Mouse (Mus musculus): ENCODE results near the gene Fras1. TPM values are rescaled to one million over a fixed set of nuclear protein-coding genes. Genes with fewer than 3 reads are reported as not detected.

Fras1 gene
- total and polyA plus RNA-seq, 3 experiments, result 1.00 to 1.6 (median 1.3) TPM

DNA sequence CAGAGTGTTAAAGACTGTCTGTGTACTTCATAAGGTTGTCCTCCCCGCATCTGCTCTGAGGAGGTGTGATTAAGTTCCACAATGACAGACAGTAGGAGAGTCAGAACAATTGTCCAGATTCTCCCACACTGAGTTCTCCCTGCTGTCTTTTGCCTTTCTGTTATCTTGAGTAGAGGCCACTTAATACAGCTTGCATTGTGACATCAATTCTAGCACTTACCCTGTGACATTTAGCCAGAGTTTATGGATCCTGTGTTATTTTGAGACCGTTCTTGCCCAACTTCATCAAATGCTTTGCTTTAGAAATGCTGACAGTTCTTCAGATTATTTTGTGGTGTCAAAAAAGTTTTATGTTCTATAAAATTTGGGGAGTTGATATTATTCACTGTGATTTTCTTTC, 81.5 kb downstream of the Fras1 start:
- Histone ChIP-seq H3K9ac (ENCODE audit: low read depth, low read length) (no peak overlapping the region), H3K4me3 (no peak overlapping the region), H3K27me3 (ENCODE audit: control insufficient read depth, insufficient read depth, low read length) (no peaks in the 10 kb centered on the region), H3K36me3 (ENCODE audit: control insufficient read depth, insufficient read depth, low read length) (peaks cover 5% of the 10 kb centered on the region), H3K4me1 (ENCODE audit: control insufficient read depth, insufficient read depth, low read length) (no peaks in the 10 kb centered on the region), H3K79me2 (replicated peaks; ENCODE audit: control insufficient read depth, insufficient read depth, low read length) (no peaks in the 10 kb centered on the region), H3K27ac (no peak overlapping the region)
- no peak for DNase-seq
- TF ChIP-seq CTCF (IDR thresholded peaks at IDR 0.05) (no peak), POLR2A (IDR thresholded peaks at IDR 0.05; ENCODE audit: insufficient read depth, low read depth, low read length) (no peak), EP300 (IDR thresholded peaks at IDR 0.05; ENCODE audit: insufficient read depth, low read depth, low read length) (no peak)
- WGBS, result 50% methylated on average over 2 of the region's 2 CpGs
- intact Hi-C loops (cut with DNase I), result no loop called here

GRCm38 (mm10) chr5:96457436-96457958, 83.7 kb downstream of the Fras1 start:
- DNase-seq, result no peak
- TF ChIP-seq EP300 (IDR thresholded peaks at IDR 0.05; ENCODE audit: insufficient read depth, low read depth, low read length) (no peak), CTCF (IDR thresholded peaks at IDR 0.05) (no peak), POLR2A (IDR thresholded peaks at IDR 0.05; ENCODE audit: insufficient read depth, low read depth, low read length) (no peak)
- Histone ChIP-seq H3K36me3 (ENCODE audit: control insufficient read depth, insufficient read depth, low read length) (peaks cover 5% of the 10 kb centered on the region), H3K4me1 (ENCODE audit: control insufficient read depth, insufficient read depth, low read length) (no peaks in the 10 kb centered on the region), H3K27ac (no peak overlapping the region), H3K79me2 (replicated peaks; ENCODE audit: control insufficient read depth, insufficient read depth, low read length) (no peaks in the 10 kb centered on the region), H3K4me3 (no peak overlapping the region), H3K9ac (ENCODE audit: low read depth, low read length) (no peak overlapping the region), H3K27me3 (ENCODE audit: control insufficient read depth, insufficient read depth, low read length) (no peaks in the 10 kb centered on the region)
- intact Hi-C loops (cut with DNase I), result no loop called here
- WGBS, result 61% methylated on average over 4 of the region's 4 CpGs

DNA sequence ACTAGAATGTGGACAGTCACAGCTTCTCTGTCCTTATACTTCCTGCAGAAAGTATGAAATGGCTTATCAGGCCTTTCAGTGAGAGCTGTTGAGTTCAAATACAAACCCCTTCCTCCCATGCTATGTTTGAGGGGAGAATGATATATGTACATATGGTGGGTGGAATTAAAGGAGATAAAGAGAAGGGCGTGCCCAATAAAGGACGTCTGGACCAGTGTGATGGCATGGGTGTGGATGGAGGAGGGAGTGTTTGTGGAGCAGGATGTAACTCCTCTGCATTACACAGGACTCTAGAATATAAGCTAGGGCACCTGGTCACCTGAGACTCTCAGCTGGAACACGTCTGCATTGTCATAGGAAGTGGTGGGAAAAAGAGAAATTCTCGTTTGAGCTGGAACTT, 85.8 kb downstream of the Fras1 start:
- 66% methylated on average over 4 of the region's 4 CpGs for WGBS
- Histone ChIP-seq H3K27me3 (ENCODE audit: control insufficient read depth, insufficient read depth, low read length) (no peaks in the 10 kb centered on the region), H3K36me3 (ENCODE audit: control insufficient read depth, insufficient read depth, low read length) (peaks cover 3% of the 10 kb centered on the region; the same call in 1 of the 2 replicates), H3K9ac (ENCODE audit: low read depth, low read length) (no peak overlapping the region), H3K27ac (no peak overlapping the region), H3K79me2 (replicated peaks; ENCODE audit: control insufficient read depth, insufficient read depth, low read length) (no peaks in the 10 kb centered on the region), H3K4me3 (no peak overlapping the region), H3K4me1 (ENCODE audit: control insufficient read depth, insufficient read depth, low read length) (no peaks in the 10 kb centered on the region)
- intact Hi-C loops (cut with DNase I), result no loop called here
- TF ChIP-seq POLR2A (IDR thresholded peaks at IDR 0.05; ENCODE audit: insufficient read depth, low read depth, low read length) (no peak), CTCF (IDR thresholded peaks at IDR 0.05) (no peak), EP300 (IDR thresholded peaks at IDR 0.05; ENCODE audit: insufficient read depth, low read depth, low read length) (no peak)
- no peak for DNase-seq

DNA sequence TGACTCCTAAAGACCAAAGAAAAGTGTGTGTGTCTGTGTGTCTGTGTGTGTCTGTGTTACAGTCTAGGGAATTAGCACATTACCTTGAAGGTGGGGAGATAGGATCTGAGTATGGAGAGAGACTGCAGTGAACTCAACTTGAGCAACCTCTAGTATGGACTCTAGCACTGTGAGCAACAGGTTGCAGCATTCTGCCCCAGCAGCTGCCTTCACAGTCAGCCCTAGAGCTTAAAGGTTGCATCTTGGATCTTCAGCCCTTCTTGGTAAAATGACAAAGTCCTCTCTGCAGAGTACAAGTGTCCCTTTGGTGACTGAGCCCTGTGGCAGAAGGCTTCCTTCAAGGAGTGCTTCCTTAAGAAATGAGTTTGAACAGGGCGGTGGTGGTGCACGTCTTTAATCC, 88.4 kb downstream of the Fras1 start:
- intact Hi-C loops (cut with DNase I), result no loop called here
- H3K4me1 ChIP-seq (ENCODE audit: control insufficient read depth, insufficient read depth, low read length), result no peaks in the 10 kb centered on the region
- H3K9ac ChIP-seq (ENCODE audit: low read depth, low read length), result no peak overlapping the region
- no peaks in the 10 kb centered on the region for H3K27me3 ChIP-seq (ENCODE audit: control insufficient read depth, insufficient read depth, low read length)
- 96% methylated on average over 2 of the region's 2 CpGs for WGBS
- DNase-seq, result no peak
- no peak overlapping the region for H3K27ac ChIP-seq
- H3K79me2 ChIP-seq (replicated peaks; ENCODE audit: control insufficient read depth, insufficient read depth, low read length), result no peaks in the 10 kb centered on the region
- H3K4me3 ChIP-seq, result no peak overlapping the region
- no peaks in the 10 kb centered on the region for H3K36me3 ChIP-seq (ENCODE audit: control insufficient read depth, insufficient read depth, low read length)
- TF ChIP-seq CTCF (IDR thresholded peaks at IDR 0.05) (no peak), EP300 (IDR thresholded peaks at IDR 0.05; ENCODE audit: insufficient read depth, low read depth, low read length) (no peak), POLR2A (IDR thresholded peaks at IDR 0.05; ENCODE audit: insufficient read depth, low read depth, low read length) (no peak)

GRCm38 (mm10) chr5:96466461-96466860, 92.7 kb downstream of the Fras1 start:
- 64% methylated on average over 7 of the region's 7 CpGs for WGBS
- Histone ChIP-seq H3K4me3 (no peak overlapping the region), H3K27me3 (ENCODE audit: control insufficient read depth, insufficient read depth, low read length) (no peaks in the 10 kb centered on the region), H3K9ac (ENCODE audit: low read depth, low read length) (no peak overlapping the region), H3K79me2 (replicated peaks; ENCODE audit: control insufficient read depth, insufficient read depth, low read length) (no peaks in the 10 kb centered on the region), H3K36me3 (ENCODE audit: control insufficient read depth, insufficient read depth, low read length) (no peaks in the 10 kb centered on the region), H3K27ac (no peak overlapping the region), H3K4me1 (ENCODE audit: control insufficient read depth, insufficient read depth, low read length) (no peaks in the 10 kb centered on the region)
- DNase-seq, result no peak
- intact Hi-C loops (cut with DNase I), result no loop called here
- TF ChIP-seq CTCF (IDR thresholded peaks at IDR 0.05) (no peak), EP300 (IDR thresholded peaks at IDR 0.05; ENCODE audit: insufficient read depth, low read depth, low read length) (no peak), POLR2A (IDR thresholded peaks at IDR 0.05; ENCODE audit: insufficient read depth, low read depth, low read length) (no peak)

DNA sequence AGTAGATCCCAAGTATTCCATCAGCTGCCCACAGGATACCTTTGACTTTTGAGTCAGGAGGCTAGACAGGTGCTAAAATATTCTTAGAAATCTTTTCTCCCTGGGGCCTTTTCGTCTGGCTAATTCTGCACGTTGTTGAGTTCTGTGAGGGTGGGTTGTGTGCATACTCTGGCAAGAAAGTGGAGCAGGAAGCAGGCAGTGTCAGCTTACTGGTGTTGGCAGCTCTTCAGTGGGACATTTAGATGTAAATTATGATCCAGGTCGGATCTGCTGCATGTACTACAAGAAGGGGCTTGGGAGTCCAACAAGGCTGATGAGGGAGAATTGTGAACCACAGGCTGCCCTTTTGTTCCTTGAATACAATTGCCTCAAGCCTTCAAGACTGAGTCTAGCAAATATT, 98.2 kb downstream of the Fras1 start:
- 25% methylated on average over 3 of the region's 3 CpGs for WGBS

More for the DNA sequence above, 98.2 kb downstream of the Fras1 start:
- Histone ChIP-seq H3K4me3 (no peak overlapping the region), H3K4me1 (ENCODE audit: control insufficient read depth, insufficient read depth, low read length) (no peaks in the 10 kb centered on the region), H3K27ac (no peak overlapping the region), H3K9ac (ENCODE audit: low read depth, low read length) (no peak overlapping the region), H3K79me2 (replicated peaks; ENCODE audit: control insufficient read depth, insufficient read depth, low read length) (no peaks in the 10 kb centered on the region), H3K27me3 (ENCODE audit: control insufficient read depth, insufficient read depth, low read length) (no peaks in the 10 kb centered on the region), H3K36me3 (ENCODE audit: control insufficient read depth, insufficient read depth, low read length) (no peaks in the 10 kb centered on the region)
- no peak for TF ChIP-seq CTCF (IDR thresholded peaks at IDR 0.05)
- TF ChIP-seq POLR2A (IDR thresholded peaks at IDR 0.05; ENCODE audit: insufficient read depth, low read depth, low read length), result no peak
- no peak for TF ChIP-seq EP300 (IDR thresholded peaks at IDR 0.05; ENCODE audit: insufficient read depth, low read depth, low read length)
- no peak for DNase-seq
- intact Hi-C loops (cut with DNase I), result no loop called here

Data from heart, adult 2 months (tissue).